Mouse (Mus musculus) ES-E14 (cell line): Measurements from ENCODE around the gene 2810004N23Rik. TPM values are rescaled to one million over a fixed set of nuclear protein-coding genes. Genes with fewer than 3 reads are reported as not detected.

Source experiments
- DNase-seq: peaks from one replicate; pipeline ENCODE4 v3.0.0-alpha.2; 2013; ENCODE audit warnings: low read depth, low spot score
- H3K27ac ChIP-seq: 2 replicates; pipeline ENCODE4 v1.5.1; 2012; ENCODE audit warnings: low read depth, mild to moderate bottlenecking, low read length, moderate library complexity, mixed read lengths; ENCODE audit not compliant: poor library complexity, insufficient read depth, severe bottlenecking
- H3K36me3 ChIP-seq: 2 replicates; pipeline ENCODE4 v1.6.1; 2012; ENCODE audit warnings: mild to moderate bottlenecking, low read length, moderate library complexity, mixed read lengths; ENCODE audit not compliant: control insufficient read depth, poor library complexity, insufficient read depth, severe bottlenecking
- H3K4me1 ChIP-seq, 2 experiments: fragments of 150-350 bp in 1 of 2; sonication (generic) in 1 of 2; 2 replicates each; pipeline ENCODE4 v1.6.1; 2012; ENCODE audit warnings: low read length in 2 of 2, mild to moderate bottlenecking in 1 of 2, mixed read lengths in 1 of 2; ENCODE audit not compliant: control insufficient read depth in 2 of 2, insufficient read depth in 2 of 2, poor library complexity in 1 of 2
- H3K4me3 ChIP-seq, 2 experiments: fragments of 150-350 bp in 1 of 2; sonication (generic) in 1 of 2; 2 replicates each; pipeline ENCODE4 v1.5.1; 2012; ENCODE audit warnings: low read length in 2 of 2, low read depth in 1 of 2, mild to moderate bottlenecking in 1 of 2, mixed read lengths in 1 of 2; ENCODE audit not compliant: insufficient read depth in 1 of 2, poor library complexity in 1 of 2, severe bottlenecking in 1 of 2
- H3K9ac ChIP-seq: 2 replicates; pipeline ENCODE4 v1.6.1; 2012; ENCODE audit warnings: low read depth, mild to moderate bottlenecking, low read length, mixed read lengths; ENCODE audit not compliant: poor library complexity, insufficient read depth, severe bottlenecking
- H3K9me3 ChIP-seq: fragments of 150-350 bp; sonication (generic); 2 replicates; pipeline ENCODE4 v1.6.1; 2012; ENCODE audit warnings: low read depth, mild to moderate bottlenecking, low read length; ENCODE audit not compliant: control insufficient read depth, insufficient read depth
- CHD2 ChIP-seq: IDR thresholded peaks from 2 replicates; pipeline ENCODE4 v1.6.1; 2014; ENCODE audit warnings: mild to moderate bottlenecking, low read depth, low read length, inconsistent platforms
- HCFC1 ChIP-seq: IDR thresholded peaks from 2 replicates; pipeline ENCODE4 v1.6.1; 2012; ENCODE audit warnings: low read length, inconsistent platforms, borderline replicate concordance; ENCODE audit not compliant: insufficient read depth
- MAFK ChIP-seq: IDR thresholded peaks from 2 replicates; pipeline ENCODE4 v1.6.1; 2014; ENCODE audit warnings: mild to moderate bottlenecking, low read depth, low read length, inconsistent platforms; ENCODE audit not compliant: insufficient read depth
- ZC3H11A ChIP-seq: IDR thresholded peaks from 2 replicates; pipeline ENCODE4 v1.6.1; 2012; ENCODE audit warnings: low read depth, mild to moderate bottlenecking, inconsistent platforms, low read length, borderline replicate concordance
- ZNF384 ChIP-seq: IDR thresholded peaks from 2 replicates; pipeline ENCODE4 v1.6.1; 2012; ENCODE audit warnings: low read depth, low read length, inconsistent platforms
- in situ Hi-C, 2 experiments: fragments of 600-800 bp; cut with MboI; formaldehyde crosslinking; loops; one replicate each; pipeline ENCODE4 v1.15.1; 2025; ENCODE audit warnings: low sequenced_read_pairs in 2 of 2, inconsistent platforms in 1 of 2; ENCODE audit not compliant: unreplicated experiment in 2 of 2
- total RNA-seq: library from RNA; depleted of rRNA; stranded (reverse); fragments of 300-350 nt; gene quantifications from 2 replicates; pipeline ENCODE4 v1.2.3, GENCODE M21; 2012

Gene 2810004N23Rik
- total RNA-seq, 1 experiment = 83.6 TPM

GRCm38 (mm10) chr8:124819612-124820115, 43.3 kb downstream of the 2810004N23Rik start:
- H3K36me3 ChIP-seq = peaks cover 2% of the 10 kb centered on the region; the same call in 1 of the 2 replicates
- DNase-seq = no peak
- no peak overlapping the region for H3K9ac ChIP-seq
- H3K4me1 ChIP-seq = peaks cover 0 to 2% of the 10 kb centered on the region in 2 experiments; a peak in 1 of 4 replicates
- no peaks in the 10 kb centered on the region for H3K9me3 ChIP-seq
- in situ Hi-C loops = no loop called here
- H3K4me3 ChIP-seq = no peak overlapping the region
- no peak for TF ChIP-seq MAFK
- no peak for TF ChIP-seq ZC3H11A
- no peak for TF ChIP-seq ZNF384
- no peak for TF ChIP-seq CHD2
- no peak for TF ChIP-seq HCFC1
- H3K27ac ChIP-seq = no peak overlapping the region

GRCm38 (mm10) chr8:124817361-124817760, 45.6 kb downstream of the 2810004N23Rik start:
- TF ChIP-seq MAFK (no peak), ZNF384 (no peak), HCFC1 (no peak), CHD2 (no peak), ZC3H11A (no peak)
- Histone ChIP-seq H3K27ac (no peak overlapping the region), H3K4me3 (no peak overlapping the region), H3K9ac (no peak overlapping the region), H3K9me3 (no peaks in the 10 kb centered on the region), H3K36me3 (no peaks in the 10 kb centered on the region; the same call in 1 of the 2 replicates), H3K4me1 (no peaks in the 10 kb centered on the region)
- no peak for DNase-seq
- in situ Hi-C loops = no loop called here

- Histone ChIP-seq H3K4me1 (no peaks in the 10 kb centered on the region), H3K4me3 (no peak overlapping the region), H3K27ac (no peak overlapping the region), H3K9ac (no peak overlapping the region), H3K36me3 (no peaks in the 10 kb centered on the region; the same call in 1 of the 2 replicates), H3K9me3 (no peaks in the 10 kb centered on the region)
- no peak for DNase-seq
- in situ Hi-C loops = no loop called here
- no peak for TF ChIP-seq HCFC1
- TF ChIP-seq CHD2 = no peak
- TF ChIP-seq ZC3H11A = no peak
- TF ChIP-seq MAFK = no peak
Observed at GRCm38 (mm10) chr8:124816866-124817265, 46.1 kb downstream of the 2810004N23Rik start.

GRCm38 (mm10) chr8:124815870-124816269, 47.0 kb downstream of the 2810004N23Rik start:
- Histone ChIP-seq H3K9me3 (no peaks in the 10 kb centered on the region), H3K4me1 (peaks cover 0 to 2% of the 10 kb centered on the region in 2 experiments; a peak in 1 of 4 replicates), H3K36me3 (no peaks in the 10 kb centered on the region; the same call in 1 of the 2 replicates), H3K9ac (no peak overlapping the region), H3K27ac (no peak overlapping the region), H3K4me3 (no peak overlapping the region)
- TF ChIP-seq CHD2 (no peak), ZC3H11A (no peak), MAFK (no peak)
- DNase-seq = no peak
- in situ Hi-C loops = no loop called here

GRCm38 (mm10) chr8:124813326-124813725, 49.6 kb downstream of the 2810004N23Rik start:
- no peak overlapping the region for H3K9ac ChIP-seq
- H3K4me1 ChIP-seq = peaks cover 0 to 2% of the 10 kb centered on the region in 2 experiments; a peak in 1 of 4 replicates
- DNase-seq = no peak
- H3K9me3 ChIP-seq = no peaks in the 10 kb centered on the region
- in situ Hi-C loops = no loop called here
- no peaks in the 10 kb centered on the region; the same call in 1 of the 2 replicates for H3K36me3 ChIP-seq
- no peak overlapping the region for H3K4me3 ChIP-seq
- no peak overlapping the region for H3K27ac ChIP-seq
- TF ChIP-seq ZNF384 (no peak), CHD2 (no peak), HCFC1 (no peak)
